Mouse (Mus musculus) 3T3-L1 (cell line): ENCODE measurements around the gene Farp2.
A peak's percentile ranks its signal among the peaks of the same experiment; 100 is the strongest.
"Not testable (repeated sequence)": the region's sequence is repeated elsewhere in the genome, so short reads cannot be mapped to it uniquely, and the experiment has no call there.

Experiments used
- DNase-seq: peaks from one replicate; pipeline ENCODE4 v3.0.0-alpha.2; 2015; ENCODE audit warnings: low read depth, low spot score

The Farp2 gene

DNA sequence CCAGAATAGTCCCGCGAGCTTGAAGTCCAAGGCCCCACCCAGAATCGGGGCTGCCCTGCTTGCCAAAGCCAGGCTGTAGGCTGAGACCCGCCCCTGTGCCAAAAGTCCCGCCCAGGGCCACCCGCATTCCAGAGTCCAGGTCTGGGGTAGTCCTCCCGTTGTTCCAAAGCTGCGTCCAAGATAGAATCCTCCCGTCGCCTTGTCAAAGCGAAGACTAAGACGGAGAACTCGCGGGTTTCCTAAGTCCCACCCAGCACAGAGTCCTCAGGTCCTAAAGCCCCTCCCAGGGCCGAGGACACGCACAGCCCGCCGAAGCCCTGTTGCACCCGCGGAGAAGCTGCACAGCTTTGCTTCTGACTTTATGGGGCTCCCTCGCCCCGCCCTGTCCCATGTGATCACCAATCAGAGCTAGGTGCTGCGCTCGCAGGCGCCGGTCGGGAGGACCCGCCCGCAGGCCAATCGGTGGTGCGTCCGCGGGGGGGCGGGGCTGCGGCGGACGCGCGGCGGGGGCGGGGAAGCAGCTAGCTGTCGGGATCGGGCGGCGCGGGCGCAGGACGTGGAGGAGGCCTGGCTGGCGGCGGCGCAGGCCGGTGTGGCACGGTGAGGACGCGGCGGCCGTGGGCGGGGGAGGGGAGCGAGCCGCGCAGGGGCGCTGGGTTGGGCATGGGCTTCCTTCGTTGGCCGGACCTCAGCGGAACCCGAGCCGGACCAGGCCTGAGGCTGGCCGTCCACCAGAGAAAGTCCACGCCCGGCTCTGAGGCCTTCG is at the start of gene Farp2:
Gene Farp2 (plus strand): TSS at position 495 of the 766 bp plus-strand sequence.
- DNase-seq: peak; percentile 99

DNA sequence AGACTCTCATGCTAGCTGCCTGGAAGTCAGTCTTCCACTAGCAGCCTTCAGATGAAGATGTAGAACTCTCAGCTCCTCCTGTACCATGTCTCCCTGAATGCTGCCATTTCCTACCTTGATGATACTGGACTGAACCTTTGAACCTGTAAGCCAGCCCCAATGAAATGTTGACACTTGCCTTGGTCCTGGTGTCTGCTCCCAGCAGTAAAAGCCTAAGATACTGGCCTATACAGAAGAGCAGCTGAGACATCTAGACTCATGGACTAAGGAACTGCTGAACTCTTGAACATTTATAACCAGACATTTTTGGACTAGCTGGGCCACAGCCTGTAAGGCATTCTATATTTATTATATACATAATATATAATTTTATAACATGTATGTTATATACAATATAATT is 46.8 kb upstream of the Farp2 start:
- DNase-seq: no peak

- DNase-seq: no peak
Measured at GRCm38 (mm10) chr1:93465746-93466145, 46.1 kb upstream of the Farp2 start.

DNA sequence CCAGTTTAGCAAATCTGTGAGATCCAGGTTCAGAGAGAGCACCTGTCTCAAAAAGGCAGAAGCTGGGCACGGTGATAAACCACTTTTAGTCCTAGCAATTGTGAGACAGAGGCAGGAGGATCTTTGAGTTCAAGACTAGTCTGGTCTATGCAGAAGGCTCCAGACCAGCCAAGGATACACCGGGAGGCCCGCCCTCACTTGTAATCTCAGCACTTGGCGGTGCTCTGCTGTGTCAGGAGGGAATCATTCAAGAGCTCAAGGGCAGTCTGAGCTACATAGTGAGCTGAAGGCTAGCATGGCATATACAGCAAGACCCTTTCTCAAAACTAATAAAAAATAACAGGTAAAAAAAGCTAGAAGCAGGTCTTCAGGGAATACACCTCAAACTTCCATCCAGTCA is 43.3 kb upstream of the Farp2 start:
- no peak for DNase-seq

GRCm38 (mm10) chr1:93475694-93476093 is 36.2 kb upstream of the Farp2 start:
- peak; percentile 12 for DNase-seq

DNA sequence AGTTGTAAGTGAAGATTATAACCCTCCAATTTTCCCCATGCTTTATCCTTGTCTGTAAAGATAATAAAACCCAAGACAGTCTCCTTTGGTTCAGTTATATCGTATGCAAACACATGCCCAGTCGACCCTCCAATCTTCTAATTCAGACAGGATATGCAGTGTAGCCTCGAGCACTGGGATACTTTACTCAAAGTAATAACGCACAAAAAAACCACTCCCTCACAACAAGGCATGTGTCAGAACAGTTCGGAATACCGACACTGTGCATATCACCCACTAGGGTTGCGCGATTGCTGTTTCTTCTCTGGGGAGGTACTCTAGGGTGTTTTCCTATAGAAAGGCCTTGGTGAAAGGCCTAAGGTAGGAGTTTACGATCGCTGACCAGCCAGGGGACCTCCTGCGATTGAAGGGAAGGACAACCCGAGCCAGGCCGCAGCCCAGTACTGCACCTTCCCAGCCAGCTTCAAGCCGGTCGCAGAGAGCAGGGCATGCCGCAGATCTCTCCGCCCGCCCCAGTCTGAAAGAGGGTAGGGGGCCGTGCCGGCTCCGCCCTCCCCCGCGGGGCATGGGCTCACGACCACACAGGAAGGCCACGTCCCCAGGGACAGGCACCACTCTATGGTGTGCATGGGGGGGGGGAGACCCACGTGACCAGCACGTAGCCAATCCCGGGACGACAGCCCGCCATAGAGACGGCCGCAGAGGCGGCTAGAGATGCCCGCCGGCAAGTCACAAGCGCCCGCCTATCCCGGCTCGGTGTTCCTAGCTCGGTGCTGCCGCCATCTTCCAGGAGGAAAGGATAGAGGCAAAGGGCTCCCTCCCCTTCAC is 33.9 kb upstream of the Farp2 start:
- DNase-seq: peak; percentile 93

- peak; percentile 98 for DNase-seq
Measured at GRCm38 (mm10) chr1:93478586-93479475, 33.0 kb upstream of the Farp2 start, which contains the start of gene Hdlbp. Gene Hdlbp, minus strand, starts transcription at chr1:93478815.

GRCm38 (mm10) chr1:93479476-93480083 is 32.3 kb upstream of the Farp2 start:
- DNase-seq: peak; percentile 54

DNA sequence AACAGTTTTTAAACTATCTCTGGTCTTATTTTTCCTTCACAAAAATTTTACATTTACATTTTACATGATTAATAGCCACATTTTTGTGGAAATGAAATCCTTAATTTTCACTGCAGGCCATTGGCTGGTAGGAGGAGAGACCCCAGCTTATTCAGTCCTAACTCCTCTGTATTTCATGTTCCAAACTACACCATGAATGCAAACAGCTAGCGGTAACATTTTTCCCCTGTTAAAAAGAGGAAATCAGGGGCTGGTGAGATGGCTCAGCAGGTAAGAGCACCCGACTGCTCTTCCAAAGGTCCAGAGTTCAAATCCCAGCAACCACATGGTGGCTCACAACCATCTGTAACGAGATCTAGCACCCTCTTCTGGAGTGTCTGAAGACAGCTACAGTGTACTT is 25.6 kb upstream of the Farp2 start:
- DNase-seq: not testable (repeated sequence)

DNA sequence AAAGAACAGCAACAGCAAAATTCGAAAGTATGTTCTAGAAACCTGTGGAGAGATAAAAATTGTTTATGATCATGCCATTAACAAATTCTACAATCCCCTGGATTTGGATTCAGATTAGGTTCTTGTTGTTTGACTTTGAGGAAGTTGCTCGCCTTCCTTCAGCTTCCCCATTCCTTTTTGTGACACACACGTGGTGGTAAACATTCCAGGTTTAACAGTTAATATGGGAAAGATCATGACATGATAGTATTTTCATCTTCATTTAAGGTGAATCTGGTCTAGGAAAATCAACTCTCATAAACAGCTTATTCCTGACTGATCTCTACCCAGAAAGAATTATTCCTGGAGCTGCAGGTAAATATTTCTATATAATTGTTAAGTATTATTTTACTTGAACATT is 16.6 kb upstream of the Farp2 start:
- DNase-seq: no peak

DNA sequence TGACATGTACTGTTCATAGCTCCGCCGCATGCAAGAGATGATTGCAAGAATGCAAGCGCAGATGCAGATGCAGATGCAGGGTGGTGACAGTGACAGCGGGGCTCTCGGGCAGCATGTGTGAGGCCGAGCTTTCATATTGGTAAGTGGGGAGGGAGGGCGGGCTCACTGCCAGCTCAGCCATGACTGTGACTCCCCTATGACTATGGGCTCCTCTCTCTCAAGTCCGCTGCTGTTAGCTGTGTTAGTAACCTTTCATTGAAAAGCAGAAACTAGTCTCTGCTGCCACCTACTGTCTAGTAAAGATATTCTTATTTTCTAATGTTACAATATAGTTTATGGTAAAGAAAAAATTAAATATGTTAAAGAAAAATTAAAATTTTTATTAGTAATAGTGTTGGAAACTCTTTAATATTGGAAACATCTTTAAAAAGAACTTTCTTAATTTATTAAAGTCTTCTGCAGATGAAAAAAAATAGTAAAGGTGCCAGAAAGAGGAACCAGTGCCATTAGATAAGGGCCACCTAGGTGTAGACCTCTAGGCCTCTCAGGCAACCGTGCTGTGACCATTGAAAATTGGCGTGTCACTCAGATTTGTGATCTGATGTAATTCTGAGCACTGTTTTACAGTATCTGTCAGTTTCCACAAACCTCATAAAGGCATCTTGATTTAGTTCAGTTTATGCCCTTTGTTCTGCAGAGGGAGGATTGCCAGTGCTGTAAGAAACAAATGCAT is 4.8 kb upstream of the Farp2 start:
- peak; percentile 80 for DNase-seq

DNA sequence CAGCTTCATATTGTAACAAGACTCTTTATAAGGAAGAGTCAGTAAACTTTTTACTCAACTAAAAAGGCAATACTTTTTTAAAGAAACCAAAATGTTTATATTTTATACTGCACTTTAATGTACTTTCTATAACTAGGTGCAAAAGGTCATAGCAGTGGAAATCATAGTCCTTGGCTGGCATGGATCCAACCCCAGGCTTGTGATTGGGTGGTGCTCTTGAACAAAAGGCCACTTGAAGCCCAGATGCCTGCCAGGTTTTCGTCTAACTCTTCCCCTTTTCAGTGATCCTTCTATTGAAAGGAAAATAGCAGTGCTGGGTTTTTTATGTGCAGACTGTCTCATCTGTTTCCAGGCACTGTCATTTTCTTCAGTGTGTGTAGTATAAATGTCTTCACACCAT is 3.3 kb upstream of the Farp2 start:
- not testable (repeated sequence) for DNase-seq

- peak; percentile 72 for DNase-seq
Measured at GRCm38 (mm10) chr1:93512351-93512690, 442 bp downstream of the Farp2 start.

- DNase-seq: no peak
Measured at GRCm38 (mm10) chr1:93513221-93513620, 1.3 kb downstream of the Farp2 start.

DNA sequence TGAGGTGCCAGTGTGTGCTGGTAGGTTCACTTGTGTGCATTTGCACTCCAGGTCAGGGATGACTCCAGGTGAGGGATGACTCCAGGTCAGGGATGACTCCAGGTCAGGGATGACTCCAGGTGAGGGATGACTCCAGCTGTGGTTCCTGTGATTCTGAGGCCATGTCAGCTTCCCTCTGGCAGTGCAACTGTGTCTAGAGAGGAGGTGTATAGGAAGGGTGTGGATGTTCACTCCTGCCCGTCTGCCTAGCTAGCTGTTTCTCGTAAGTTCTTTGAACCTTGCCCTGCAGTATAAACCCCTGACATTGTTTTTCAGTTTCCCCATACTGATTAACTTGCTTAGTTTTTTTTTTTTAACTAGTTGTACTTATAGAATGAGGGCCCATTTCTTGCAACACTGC is 9.6 kb downstream of the Farp2 start:
- DNase-seq: no peak

GRCm38 (mm10) chr1:93522325-93522724 is 10.4 kb downstream of the Farp2 start:
- no peak for DNase-seq

DNA sequence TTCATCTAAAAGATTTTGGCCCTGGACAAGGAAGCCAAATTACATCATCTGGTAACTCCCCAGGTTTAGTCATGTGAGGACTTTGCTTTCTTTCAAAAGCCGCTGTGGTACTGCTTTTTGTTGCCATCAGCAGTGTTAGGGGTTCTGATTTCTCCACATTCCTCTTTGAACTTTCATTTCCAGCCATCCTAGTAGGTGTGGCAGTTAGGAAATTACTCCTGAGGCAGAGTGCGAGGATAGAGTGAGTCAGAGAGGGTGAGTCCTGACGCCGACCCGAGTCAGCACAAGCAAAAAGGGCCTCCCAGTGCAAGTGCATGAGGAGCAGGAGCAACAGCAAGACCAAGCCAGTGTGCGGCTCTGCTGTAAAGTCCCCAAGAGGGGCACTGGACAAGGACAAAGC is 17.9 kb downstream of the Farp2 start:
- peak; percentile 74 for DNase-seq

DNA sequence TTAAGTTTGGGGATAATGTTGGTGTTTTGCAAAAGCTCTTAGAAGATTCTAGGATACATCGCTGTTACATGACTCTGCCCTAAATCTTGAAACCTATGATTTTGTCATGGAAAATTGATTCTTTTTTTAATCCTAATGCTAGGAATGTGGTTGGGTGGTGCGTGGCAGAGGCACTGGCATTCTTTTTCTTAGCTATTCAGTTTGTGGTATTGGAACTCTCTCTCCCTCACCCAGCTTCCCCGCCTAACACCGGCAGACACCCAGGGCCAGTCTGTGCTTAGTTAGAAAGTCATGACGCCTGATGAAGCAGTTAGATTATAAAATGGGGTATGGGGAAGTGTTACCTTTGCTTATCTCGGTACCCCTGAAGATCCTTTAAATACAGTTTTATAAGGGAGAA is 25.3 kb downstream of the Farp2 start:
- DNase-seq: peak; percentile 36

GRCm38 (mm10) chr1:93543196-93543595 is 31.3 kb downstream of the Farp2 start:
- DNase-seq: peak; percentile 13

DNA sequence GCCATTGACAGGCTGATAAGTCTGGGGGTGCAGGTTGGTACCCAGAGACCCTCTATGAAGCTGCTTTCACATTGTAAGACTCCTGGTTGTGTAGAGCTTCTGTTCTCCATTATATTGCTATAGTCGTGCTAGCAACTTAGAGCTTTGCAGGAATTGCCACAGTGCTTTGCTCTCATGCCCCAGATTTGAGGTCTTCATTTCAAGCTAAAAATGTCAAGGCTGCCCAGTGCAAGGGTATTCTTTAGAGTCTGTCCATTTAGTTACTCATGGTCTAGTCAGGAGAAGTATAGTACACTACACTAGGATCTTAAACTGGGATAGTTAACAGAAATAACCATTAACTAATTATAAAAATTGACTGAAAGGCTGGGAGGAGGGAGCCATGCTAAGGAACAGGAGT is 35.4 kb downstream of the Farp2 start:
- DNase-seq: no peak

DNA sequence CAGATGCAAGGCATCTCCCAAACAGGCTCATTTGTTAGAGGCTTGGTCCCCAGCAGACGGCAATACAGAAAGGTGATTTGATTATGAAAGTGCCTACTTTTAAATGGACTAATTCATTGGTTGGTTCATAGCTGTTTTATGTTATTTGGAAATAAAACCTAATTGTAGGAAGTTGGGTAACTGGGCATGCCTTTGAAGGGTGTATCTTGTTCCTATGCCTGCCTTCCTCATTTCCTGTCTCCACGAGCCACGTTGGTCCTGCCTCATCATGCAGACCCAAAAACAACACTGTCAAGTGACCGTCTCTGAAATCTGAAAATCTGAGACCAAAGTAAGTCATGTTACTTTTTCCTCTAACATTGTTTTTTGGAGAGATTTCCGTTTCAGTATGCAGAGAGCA is 39.5 kb downstream of the Farp2 start:
- no peak for DNase-seq
